Mouse (Mus musculus): ENCODE measurements at regions not wholly inside any gene's neighbourhood (a gene's known extent, or its start where the extent isn't known, plus 50 kb on each side); places are given as distances from the start of the nearest gene placed in this dataset.

DNA sequence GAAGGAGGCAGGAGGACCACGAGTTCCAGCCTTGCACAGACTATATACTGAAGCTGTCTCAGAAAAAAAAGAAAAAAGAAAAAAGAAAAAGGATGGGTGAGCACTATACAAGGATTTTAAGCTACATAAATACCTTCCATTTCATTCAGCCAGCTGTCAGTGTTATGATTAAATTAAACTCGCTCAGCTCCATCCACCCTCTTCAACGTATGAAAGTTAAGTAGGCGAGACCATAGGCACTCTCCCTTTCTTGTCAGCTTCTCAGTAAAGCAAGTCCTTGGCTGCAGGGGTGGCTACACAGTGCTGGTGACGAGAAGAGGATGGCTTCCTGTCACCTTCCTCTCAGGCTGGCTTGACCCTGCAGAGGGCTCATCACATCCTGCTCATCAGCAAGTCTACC lies 450.7 kb downstream of the Cd83 start:
- TF ChIP-seq POLR2A (IDR thresholded peaks at IDR 0.05; ENCODE audit: borderline replicate concordance, extremely low read depth, low read depth, low read length): no peak
- no peak for TF ChIP-seq CTCF (IDR thresholded peaks at IDR 0.05; ENCODE audit: insufficient read depth, low read length)

Data from lung, adult 2 months (tissue).